Mouse (Mus musculus) heart, postnatal 10 days (tissue): ENCODE data around the gene Ptpn11. TPM values are rescaled to one million over a fixed set of nuclear protein-coding genes. Genes with fewer than 3 reads are reported as not detected.

ENCODE experiments used
- DNase-seq, 2 experiments: peaks; one replicate each; pipeline ENCODE4 v3.0.0; 2021
- intact Hi-C: fragments of 180-260 bp; cut with DNase I; formaldehyde crosslinking; loops from one replicate; pipeline ENCODE4 v1.15.1; 2025
- total RNA-seq, 2 experiments: library from RNA; stranded (reverse); gene quantifications; 2 replicates each; pipeline ENCODE4 v1.2.3; 2021

The Ptpn11 gene
- total RNA-seq, 2 experiments from 2014 or later = 102 to 158 TPM

DNA sequence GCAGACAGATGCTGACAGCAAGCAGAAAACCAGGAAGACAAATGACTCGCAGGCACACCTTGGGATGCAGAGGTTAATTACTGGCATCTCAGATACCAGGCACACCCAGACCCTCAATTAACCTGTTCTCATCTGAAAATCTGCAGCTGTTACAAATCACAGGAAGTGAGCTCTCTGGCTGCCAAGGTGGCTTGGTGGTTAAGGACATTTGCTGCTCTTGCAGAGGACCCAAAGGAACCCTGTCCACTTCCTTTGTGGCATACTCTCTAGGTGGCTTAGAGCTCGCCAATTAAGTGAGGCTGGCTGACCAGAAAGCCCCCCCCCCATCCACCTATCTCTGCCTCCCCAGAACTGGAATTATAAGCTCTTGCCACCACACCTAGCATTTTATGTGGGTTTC is 91.1 kb downstream of the Ptpn11 start:
- no peak for DNase-seq
- intact Hi-C loops = no loop called here

DNA sequence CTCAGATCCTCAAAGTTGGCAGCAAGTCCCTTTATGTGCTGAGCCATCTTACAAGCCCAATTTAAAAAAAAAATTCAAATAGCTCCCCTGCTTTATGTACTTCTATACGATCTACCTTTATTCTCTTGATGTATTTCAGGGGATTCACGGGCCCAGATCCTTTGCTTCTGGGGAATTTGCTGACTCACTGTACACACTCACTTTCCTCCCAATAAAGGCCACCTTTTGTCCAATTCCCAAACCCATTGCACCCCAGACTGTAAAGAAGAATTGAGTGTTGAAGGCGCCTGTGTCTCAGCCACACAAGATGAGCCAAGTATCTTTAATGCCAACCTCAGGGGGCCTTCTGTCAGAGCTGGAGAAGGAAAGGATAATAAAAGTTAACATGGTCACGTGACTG is 93.2 kb downstream of the Ptpn11 start:
- intact Hi-C loops = no loop called here
- no peak for DNase-seq

DNA sequence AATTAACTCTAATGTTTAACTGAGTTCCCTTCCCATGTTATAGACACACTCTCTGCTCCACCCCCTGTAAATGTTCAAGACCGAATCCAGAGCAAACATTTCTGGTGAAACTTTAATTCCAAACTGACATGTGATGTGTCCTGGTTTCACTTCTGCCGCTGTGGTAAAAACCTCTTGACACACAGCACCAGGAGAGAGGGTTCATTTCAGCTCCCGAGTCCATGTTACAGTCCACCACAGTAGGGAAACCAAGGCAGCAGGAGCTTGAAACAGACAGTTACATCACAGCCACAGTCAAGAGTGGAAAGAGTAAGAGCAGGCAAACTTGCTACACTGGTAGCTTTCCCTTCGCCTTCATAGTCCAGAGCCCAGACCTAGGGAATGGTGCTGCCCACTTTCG is 94.5 kb downstream of the Ptpn11 start:
- no peak for DNase-seq
- intact Hi-C loops = no loop called here

DNA sequence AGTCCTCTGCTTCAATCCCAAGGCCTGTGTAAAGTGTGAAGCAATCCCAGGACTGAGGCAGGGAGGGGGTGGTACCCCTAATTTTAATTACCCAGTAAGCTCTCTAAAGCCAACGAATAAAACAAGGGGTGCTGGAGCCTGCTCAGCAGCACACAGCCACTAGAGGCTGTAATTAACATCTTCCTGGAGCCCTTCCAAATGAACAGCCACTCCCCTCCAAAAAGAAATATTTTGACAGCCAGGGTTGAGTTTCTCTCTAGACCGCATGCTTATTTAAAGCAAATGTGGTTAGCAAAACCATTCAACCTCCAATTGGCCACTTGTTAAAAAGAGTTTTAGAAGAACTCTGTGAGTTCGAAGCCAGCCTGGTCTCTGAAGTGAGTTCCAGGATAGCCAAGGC is 97.9 kb downstream of the Ptpn11 start:
- no peak for DNase-seq
- intact Hi-C loops = no loop called here

DNA sequence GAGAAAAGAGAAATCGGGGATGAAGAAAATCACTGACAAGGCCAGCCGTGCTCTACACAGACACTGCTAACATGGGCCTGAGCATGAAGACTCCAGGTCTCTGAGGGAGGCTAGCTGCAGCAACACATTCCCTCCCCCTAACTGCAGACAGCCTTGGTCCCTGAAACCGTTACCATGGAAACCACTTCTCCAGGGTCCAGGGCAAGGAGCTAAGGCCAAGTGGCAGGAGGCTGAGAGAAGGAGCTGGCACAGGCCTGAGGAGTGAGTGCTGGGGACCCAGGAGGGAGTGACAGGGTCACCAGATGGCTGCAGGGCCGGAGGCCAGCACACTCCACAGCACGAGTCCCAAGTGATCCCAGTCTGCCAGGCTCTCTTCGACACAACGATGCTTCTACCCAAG is 101.5 kb downstream of the Ptpn11 start:
- peak in 1 of 2 experiments; percentile 4 for DNase-seq
- intact Hi-C loops = no loop called here

DNA sequence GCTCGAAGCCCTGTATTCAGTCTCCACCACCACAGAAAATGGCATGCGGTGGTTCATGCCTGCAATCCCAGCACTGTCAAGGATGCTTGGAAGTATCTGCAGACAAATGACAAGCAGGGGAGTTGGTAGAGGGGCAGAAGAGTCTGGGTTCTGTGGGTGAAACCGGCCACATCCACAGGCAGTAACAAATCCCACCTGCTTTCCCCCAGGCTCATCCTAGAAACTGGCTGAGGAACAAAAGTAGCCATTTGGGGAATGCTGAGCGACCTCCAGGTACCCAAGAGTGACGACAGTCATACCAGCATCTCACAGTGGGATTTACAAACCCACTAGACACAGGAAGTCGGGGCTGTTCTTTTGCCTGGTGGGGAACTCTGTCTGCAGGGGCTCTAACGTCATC is 103.5 kb downstream of the Ptpn11 start:
- no peak for DNase-seq
- intact Hi-C loops = no loop called here

DNA sequence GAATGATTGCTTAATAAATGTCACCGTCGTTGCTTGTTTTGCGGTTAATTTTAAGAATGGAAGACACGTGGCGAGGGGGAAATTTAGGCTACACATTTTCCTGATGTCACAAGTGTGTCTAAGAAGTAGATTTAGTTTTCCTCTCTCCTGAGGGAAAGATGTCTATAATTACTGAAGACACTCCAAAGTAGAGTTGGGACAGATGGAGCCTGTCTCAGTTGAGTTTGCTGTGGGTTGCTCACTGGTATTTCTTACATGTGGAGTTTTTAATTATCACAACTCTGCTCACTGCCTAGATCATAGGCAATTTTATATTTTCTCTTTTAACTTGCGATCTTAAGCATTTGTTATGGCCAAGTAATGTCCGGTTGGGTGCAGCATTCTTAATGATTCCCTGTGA is 108.6 kb downstream of the Ptpn11 start:
- no peak for DNase-seq
- intact Hi-C loops = no loop called here

DNA sequence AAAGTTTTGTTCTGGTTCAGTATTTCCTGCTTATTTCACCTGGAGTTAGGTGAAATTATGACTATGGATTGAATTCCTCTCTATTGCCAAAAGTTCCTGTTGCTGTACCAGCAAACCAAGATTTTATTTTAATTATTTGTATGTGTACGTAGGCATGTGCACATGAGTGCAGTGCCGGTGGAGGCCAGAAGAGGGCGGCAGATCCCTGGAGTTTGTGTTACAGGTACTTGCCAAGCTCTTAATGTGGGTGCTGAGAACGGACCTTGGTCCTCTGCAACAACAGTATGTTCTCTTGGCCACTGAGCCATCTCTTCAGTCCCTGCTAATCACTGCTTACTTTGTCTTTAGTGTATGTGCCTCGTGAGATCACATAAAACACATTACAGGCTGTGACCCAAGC is 109.4 kb downstream of the Ptpn11 start:
- intact Hi-C loops = no loop called here
- no peak for DNase-seq

Other genes with a start within 250 kb of the Ptpn11 start
- not detected for gene Rph3a, start 181.3 kb downstream of the Ptpn11 start, total RNA-seq
- 100 to 1,000 TPM; 729 to 779 TPM for gene Rpl6, start 13.1 kb upstream of the Ptpn11 start, total RNA-seq
- gene Hectd4, start 28.8 kb upstream of the Ptpn11 start, total RNA-seq = 10 to 100 TPM; 24.0 to 24.4 TPM
- gene Trafd1, start 194.2 kb upstream of the Ptpn11 start, total RNA-seq = 10 to 100 TPM; 59.0 to 59.5 TPM
- 10 to 100 TPM; 22.1 to 23.5 TPM for gene Naa25, start 206.5 kb upstream of the Ptpn11 start, total RNA-seq